Mouse (Mus musculus) spleen, postnatal 14 days (tissue): ENCODE results near the gene Ranbp3.

Experiments
- DNase-seq, 2 experiments: peaks; one replicate each; pipeline ENCODE4 v3.0.0; 2021 to 2022; ENCODE audit warnings: low spot score in 2 of 2

Ranbp3 gene

DNA sequence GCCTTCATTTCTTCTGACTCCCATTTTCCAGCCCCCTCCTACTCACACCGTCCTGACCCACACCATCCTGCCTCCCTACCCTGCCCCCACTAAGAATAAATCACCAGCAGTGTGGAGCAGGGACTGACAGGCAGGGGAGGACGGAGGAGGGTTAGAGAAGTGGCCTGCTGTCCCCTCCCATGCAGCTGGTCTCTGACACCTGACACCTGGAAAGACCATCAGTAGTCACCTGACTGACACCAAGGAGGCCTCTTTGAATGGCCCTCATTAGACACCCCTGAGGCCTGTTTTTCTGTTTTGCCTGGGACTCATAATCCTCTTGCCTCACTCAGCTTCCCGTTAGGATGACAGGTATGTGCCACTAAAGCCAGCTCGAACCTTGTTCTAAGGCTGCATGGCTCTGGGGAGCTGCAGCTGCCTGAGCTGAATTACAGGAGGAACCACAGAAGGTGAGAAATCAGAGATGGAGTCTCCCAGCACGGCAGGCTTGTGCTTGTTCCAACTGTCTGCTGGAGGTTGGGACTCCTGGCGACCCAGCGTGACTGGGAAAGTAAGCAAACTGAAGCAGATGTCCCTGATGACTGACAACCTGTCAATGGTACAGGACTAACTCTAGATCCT is 54.0 kb downstream of the Ranbp3 start:
- DNase-seq: no peak

DNA sequence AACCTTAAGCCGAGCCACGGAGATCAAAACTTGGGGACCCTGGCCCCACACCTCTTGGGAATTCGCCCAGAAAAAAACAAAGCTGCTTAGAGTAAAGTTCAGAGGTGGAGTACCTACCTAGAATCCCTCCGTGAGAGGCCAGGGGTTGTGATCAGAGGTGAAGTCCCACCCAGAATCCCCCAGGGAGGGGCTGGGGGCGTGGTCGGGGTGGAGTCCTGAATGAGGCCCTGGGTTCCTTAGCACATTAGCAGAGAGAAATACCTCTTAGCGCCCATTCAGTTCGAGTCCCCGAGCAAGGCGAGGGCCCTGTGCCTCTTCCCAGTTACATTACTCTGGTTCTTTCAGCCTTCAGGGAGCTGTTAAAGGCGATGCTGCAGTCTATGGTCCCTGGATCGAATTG is 54.6 kb downstream of the Ranbp3 start:
- no peak for DNase-seq

- no peak for DNase-seq
Observed at GRCm38 (mm10) chr17:56728117-56728516, 55.0 kb downstream of the Ranbp3 start.

- DNase-seq: no peak
Observed at GRCm38 (mm10) chr17:56729151-56729550, 56.1 kb downstream of the Ranbp3 start.

DNA sequence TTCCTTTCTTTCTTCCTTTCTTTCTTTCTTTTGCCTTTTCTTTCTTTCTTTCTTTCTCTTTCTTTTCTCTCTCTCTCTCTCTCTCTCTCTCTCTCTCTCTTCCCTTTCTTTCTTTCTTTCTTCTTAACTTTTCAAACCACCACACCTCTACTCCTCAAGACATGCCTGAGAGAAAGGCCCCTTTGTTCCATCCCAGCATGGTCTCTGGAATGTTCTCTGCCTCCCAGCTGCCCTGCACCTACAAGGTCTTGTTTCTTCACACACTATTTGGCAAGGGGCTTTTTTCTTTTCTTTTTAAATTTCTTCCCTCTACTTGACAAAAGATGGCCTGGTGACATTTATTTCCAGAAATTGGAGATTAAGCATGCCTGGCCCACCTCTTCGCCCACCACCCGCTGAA is 56.6 kb downstream of the Ranbp3 start:
- DNase-seq: no peak

DNA sequence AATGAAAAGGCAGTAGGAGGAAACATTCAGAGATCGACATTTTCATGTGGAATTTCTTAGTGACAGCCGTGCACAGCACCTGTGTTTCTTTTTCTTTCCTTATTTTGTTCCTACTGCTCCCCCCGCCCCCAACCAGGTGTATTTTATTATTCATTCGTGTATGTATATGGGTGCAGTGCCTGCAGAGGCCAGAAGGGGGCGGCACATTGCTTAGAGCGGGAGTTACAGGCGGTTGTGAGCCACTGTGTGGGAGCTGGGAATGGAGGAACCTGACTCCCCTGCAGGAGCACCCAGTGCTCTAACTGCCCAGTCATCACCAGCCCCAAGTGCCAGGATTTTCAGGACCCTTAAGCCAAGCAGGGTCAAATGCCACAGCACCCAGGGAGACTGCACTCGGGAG is 63.4 kb downstream of the Ranbp3 start:
- DNase-seq: no peak

GRCm38 (mm10) chr17:56738221-56738620 is 65.1 kb downstream of the Ranbp3 start:
- DNase-seq: no peak

GRCm38 (mm10) chr17:56740118-56740787 is 67.2 kb downstream of the Ranbp3 start:
- no peak for DNase-seq

- DNase-seq: no peak
Observed at GRCm38 (mm10) chr17:56740788-56741160, 67.7 kb downstream of the Ranbp3 start.

- no peak for DNase-seq
Observed at GRCm38 (mm10) chr17:56744173-56744572, 71.1 kb downstream of the Ranbp3 start.

DNA sequence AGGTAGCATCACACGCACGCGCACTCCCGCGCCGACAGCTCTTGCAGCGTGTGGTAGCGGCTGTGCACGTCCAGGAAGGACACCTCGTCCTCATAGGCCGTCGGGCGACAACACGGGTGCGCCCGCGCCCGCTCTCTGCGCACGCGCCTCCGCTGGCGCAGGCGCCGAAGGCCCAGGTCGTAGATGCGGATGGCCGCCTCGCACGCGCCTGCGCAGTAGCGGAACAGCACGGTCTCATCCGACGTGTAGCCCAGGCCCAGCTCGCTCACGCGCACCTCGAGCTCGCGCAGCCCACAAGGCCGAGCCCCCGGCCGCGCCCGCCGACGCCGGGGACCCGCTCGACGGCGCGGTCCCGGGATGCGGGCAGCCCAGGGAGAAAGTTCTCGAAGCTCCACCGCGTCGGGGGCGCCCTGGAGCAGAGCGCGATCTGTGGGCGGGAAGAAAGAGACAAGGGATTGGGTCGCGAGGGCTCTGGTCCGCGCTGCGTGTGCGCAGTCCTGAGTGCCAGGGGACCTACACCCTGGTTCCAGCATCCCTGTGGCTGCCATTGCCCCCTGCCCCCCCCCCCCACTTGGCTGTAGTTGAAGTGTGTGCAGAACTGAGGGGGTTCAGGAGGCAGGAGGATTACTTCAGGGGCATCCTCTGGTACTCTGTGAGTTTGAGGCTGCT is 78.4 kb downstream of the Ranbp3 start:
- DNase-seq: no peak

DNA sequence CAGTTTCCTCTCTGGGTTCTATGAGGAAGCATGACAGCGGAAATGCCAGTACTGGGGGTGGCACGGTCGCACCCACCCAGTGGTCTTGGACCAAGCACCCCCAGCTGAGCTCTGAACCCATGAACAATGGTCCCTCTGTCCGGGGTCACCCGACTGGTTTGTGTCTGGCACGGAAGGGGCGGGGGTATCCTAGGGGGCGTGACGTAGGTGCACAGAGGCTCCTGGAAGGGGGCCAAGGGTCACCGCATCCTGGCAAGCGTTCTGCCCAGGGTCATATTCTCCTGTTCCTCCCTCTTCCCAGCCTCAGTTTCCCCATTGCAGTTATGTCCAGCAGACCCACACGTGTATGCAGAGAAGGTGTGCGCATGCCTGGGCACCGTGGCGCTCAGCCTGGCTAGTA is 80.4 kb downstream of the Ranbp3 start:
- no peak for DNase-seq

GRCm38 (mm10) chr17:56754271-56755185 is 81.4 kb downstream of the Ranbp3 start:
- no peak for DNase-seq

DNA sequence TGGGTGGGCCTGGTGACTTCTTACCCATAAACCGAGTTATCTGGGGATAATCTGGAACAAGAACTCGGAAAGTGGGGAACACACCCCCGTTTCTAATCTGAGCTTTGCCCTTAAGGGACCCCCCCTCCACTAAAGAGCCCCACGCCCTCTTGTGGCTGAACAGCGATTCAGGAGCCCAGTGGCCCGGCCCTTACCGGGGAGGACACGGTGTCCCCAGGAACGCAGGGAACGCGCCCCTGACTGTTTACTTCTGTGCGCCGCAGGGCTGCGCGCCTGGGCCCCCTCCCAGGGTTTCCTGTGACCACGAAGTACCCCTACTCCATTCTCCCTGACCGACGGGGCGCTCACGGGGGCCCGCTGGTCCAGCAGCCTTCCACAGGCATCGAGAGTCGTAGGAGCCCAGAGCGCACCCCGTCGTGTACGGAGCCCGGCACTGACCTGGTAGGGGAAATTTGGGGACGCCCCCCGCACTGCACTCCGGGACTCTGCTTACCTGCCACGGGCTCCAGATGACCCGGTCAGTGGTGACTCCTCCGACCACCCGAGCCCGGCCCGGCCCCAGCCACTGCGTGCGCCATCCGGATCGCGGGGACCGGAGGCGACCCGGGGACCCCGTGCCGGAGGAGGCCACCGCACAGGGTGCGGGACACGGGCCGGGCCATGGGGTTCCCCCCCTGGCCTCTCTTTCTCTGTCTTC is 83.8 kb downstream of the Ranbp3 start:
- no peak for DNase-seq

DNA sequence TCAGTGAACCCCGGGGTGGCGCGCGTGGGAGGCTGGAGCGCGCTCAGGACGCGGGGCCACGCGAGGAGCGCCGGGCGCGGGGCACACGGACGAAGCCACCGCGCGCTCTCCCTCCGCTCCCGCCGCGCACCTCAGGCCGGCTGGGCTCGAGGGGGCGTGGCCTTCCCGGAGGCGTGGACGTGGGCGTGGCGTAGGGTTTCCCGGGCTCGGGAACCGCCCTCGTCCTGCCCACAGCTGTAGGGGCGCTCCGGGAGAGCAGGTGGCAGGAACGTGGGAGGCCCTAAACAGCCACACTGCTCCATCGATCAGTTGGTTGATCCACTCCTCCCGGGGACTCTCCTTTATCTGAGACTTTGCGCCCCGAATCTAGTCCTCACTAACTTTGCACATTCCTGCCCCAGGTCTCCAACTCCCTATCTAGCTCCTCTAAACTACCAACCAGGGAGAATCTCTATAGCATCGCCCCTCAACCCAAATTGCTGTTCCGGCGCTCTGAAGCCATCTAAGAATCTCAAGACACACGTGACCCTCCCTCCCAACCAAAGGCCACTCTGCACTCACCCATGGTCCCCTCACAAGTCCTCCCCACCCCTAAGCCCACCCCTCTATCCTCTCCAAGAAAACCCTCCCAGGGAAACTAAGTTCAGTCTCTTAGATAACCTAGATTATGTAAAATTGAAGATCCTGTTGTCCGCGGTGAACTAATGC is 84.5 kb downstream of the Ranbp3 start, which contains the start of gene Nrtn:
TSS of gene Nrtn (minus strand) at position 115 of the 708 bp plus-strand sequence.
- DNase-seq: peak; percentile 74 to 75

GRCm38 (mm10) chr17:56758132-56758531 is 85.0 kb downstream of the Ranbp3 start:
- DNase-seq: peak; percentile 61 to 81

GRCm38 (mm10) chr17:56759261-56759660 is 86.2 kb downstream of the Ranbp3 start:
- no peak for DNase-seq

- no peak for DNase-seq
Observed at GRCm38 (mm10) chr17:56761077-56761476, 88.0 kb downstream of the Ranbp3 start.
